Mouse (Mus musculus): ENCODE measurements around the gene Gnas.

DNA sequence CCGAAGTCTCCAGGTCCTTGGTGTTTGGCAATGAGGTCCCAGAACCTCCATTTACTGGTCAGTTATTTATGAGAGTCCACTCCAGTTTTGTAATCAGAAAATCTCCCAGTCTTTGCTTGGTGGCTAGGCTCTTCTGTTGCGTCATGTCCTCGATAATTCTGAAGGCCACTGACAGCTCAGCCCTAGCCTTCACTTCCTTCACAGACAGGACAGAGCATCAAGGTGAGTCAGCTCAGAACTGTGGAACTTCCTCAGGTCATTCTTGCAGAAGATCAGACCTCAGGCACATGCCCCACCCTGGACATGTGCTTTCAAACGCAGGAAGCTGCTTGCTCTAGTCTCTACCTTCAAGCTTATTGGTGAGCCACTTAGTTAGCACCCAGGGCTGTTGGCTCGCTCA is 109.3 kb downstream of the Gnas start:
- no peak for TF ChIP-seq EP300 (IDR thresholded peaks at IDR 0.05; ENCODE audit: low read depth)
- no peak for TF ChIP-seq CTCF (IDR thresholded peaks at IDR 0.05; ENCODE audit: low read depth)
